Mouse (Mus musculus) cortical plate, adult 2 months (tissue): ENCODE data around the gene Ralgapa2. TPM values are rescaled to one million over a fixed set of nuclear protein-coding genes. Genes with fewer than 3 reads are reported as not detected.

Experiments
- H3K27ac ChIP-seq: fragments of 200-500 bp; 2 replicates; pipeline ENCODE4 v1.5.1; 2012; ENCODE audit warnings: low read length, control low read depth, inconsistent platforms; ENCODE audit not compliant: insufficient read depth
- H3K4me1 ChIP-seq: fragments of 200-500 bp; 2 replicates; pipeline ENCODE4 v1.6.1; 2011; ENCODE audit warnings: low read length; ENCODE audit not compliant: control insufficient read depth, insufficient read depth
- H3K4me3 ChIP-seq: fragments of 200-500 bp; 2 replicates; pipeline ENCODE4 v1.5.1; 2011; ENCODE audit warnings: mild to moderate bottlenecking, low read length, control low read depth; ENCODE audit not compliant: insufficient read depth
- CTCF ChIP-seq: fragments of 200-500 bp; IDR thresholded peaks from 2 replicates; pipeline ENCODE4 v1.5.1; 2011; ENCODE audit warnings: mild to moderate bottlenecking, control low read depth, low read length; ENCODE audit not compliant: insufficient read depth; ENCODE audit errors: extremely low read depth
- POLR2A ChIP-seq: fragments of 200-500 bp; IDR thresholded peaks from 2 replicates; pipeline ENCODE4 v1.6.1; 2011; ENCODE audit warnings: mild to moderate bottlenecking, low read length, control low read depth; ENCODE audit not compliant: insufficient read depth; ENCODE audit errors: extremely low read depth
- polyA plus RNA-seq: library from polyadenylated mRNA; depleted of rRNA; stranded (reverse); fragments of >200 nt; gene quantifications from 2 replicates; pipeline ENCODE4 v1.2.3, GENCODE M21; 2012

Ralgapa2 gene
- polyA plus RNA-seq, 1 experiment: 9.9 TPM

- Histone ChIP-seq H3K4me1 (no peaks in the 10 kb centered on the region; the same call in none of the 2 replicates), H3K4me3 (no peak overlapping the region), H3K27ac (peak overlapping the region; percentile 20; the same call in 1 of the 2 replicates)
- TF ChIP-seq POLR2A (no peak), CTCF (no peak)
These were observed 164.2 kb downstream of the Ralgapa2 start for GRCm38 (mm10) chr2:146347942-146348341.

GRCm38 (mm10) chr2:146340090-146340489 is 172.1 kb downstream of the Ralgapa2 start:
- Histone ChIP-seq H3K4me1 (no peaks in the 10 kb centered on the region), H3K4me3 (no peak overlapping the region), H3K27ac (no peak overlapping the region)
- no peak for TF ChIP-seq POLR2A
- TF ChIP-seq CTCF: no peak

GRCm38 (mm10) chr2:146337540-146337939 is 174.6 kb downstream of the Ralgapa2 start:
- H3K4me1 ChIP-seq: no peaks in the 10 kb centered on the region
- no peak overlapping the region for H3K27ac ChIP-seq
- TF ChIP-seq CTCF (no peak), POLR2A (no peak)
- H3K4me3 ChIP-seq: no peak overlapping the region

- no peak overlapping the region for H3K27ac ChIP-seq
- no peak overlapping the region for H3K4me3 ChIP-seq
- no peak for TF ChIP-seq CTCF
- no peak for TF ChIP-seq POLR2A
- peaks cover 4% of the 10 kb centered on the region; the same call in 1 of the 2 replicates for H3K4me1 ChIP-seq
These were observed 180.2 kb downstream of the Ralgapa2 start for GRCm38 (mm10) chr2:146331894-146332476.

GRCm38 (mm10) chr2:146330772-146331281 is 181.3 kb downstream of the Ralgapa2 start:
- Histone ChIP-seq H3K4me1 (peaks cover 4% of the 10 kb centered on the region; the same call in 1 of the 2 replicates), H3K4me3 (no peak overlapping the region), H3K27ac (no peak overlapping the region)
- TF ChIP-seq POLR2A (no peak), CTCF (no peak)

GRCm38 (mm10) chr2:146330101-146330500 is 182.0 kb downstream of the Ralgapa2 start:
- TF ChIP-seq CTCF (no peak), POLR2A (no peak)
- Histone ChIP-seq H3K4me1 (peaks cover 4% of the 10 kb centered on the region; the same call in 1 of the 2 replicates), H3K4me3 (no peak overlapping the region), H3K27ac (no peak overlapping the region)

GRCm38 (mm10) chr2:146326654-146327053 is 185.5 kb downstream of the Ralgapa2 start:
- Histone ChIP-seq H3K27ac (no peak overlapping the region), H3K4me1 (peaks cover 1% of the 10 kb centered on the region; the same call in 1 of the 2 replicates), H3K4me3 (no peak overlapping the region)
- TF ChIP-seq POLR2A (no peak), CTCF (no peak)

- TF ChIP-seq CTCF (no peak), POLR2A (no peak)
- H3K4me3 ChIP-seq: no peak overlapping the region
- H3K4me1 ChIP-seq: no peaks in the 10 kb centered on the region
- no peak overlapping the region for H3K27ac ChIP-seq
These were observed 187.0 kb downstream of the Ralgapa2 start for GRCm38 (mm10) chr2:146324907-146325715.

GRCm38 (mm10) chr2:146324140-146324906 is 187.8 kb downstream of the Ralgapa2 start:
- TF ChIP-seq CTCF (no peak), POLR2A (no peak)
- H3K27ac ChIP-seq: no peak overlapping the region

GRCm38 (mm10) chr2:146323528-146323927 is 188.6 kb downstream of the Ralgapa2 start:
- TF ChIP-seq POLR2A (no peak), CTCF (no peak)
- Histone ChIP-seq H3K4me1 (no peaks in the 10 kb centered on the region), H3K4me3 (no peak overlapping the region), H3K27ac (no peak overlapping the region)

More at GRCm38 (mm10) chr2:146324140-146324906, 187.8 kb downstream of the Ralgapa2 start:
- Histone ChIP-seq H3K4me1 (no peaks in the 10 kb centered on the region), H3K4me3 (no peak overlapping the region)
